Mouse (Mus musculus): Measurements from ENCODE around the gene Shpk. TPM values are rescaled to one million over a fixed set of nuclear protein-coding genes. Genes with fewer than 3 reads are reported as not detected.

Gene Shpk
- polyA plus RNA-seq, 1 experiment from 2014 or later, result 2.8 TPM

DNA sequence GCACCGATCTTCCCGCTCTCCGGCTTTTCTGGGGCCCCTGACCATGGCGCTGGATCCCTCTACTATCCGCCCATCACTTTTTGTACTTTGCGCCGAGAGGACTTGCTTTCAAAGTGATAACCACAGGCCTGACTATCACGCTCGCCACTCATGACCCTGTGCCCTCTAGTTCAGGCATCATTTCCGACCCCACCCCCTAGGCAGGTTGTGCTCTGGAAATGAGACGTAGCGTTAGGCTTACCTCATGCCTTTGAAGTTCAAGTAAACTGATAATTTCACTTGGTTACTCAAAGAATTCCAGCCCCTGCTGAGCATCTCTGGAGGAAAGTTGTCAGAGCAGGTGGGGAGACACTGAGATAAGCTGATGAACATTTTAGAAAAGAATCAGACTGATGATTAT is 619 bp downstream of the Shpk start:
- Histone ChIP-seq H3K4me3 (replicated peaks) (peak overlapping the region; percentile 76), H3K27me3 (no peaks in the 10 kb centered on the region), H3K36me3 (replicated peaks) (0 out of 2 replicates have a peak, but pooled peaks cover 6% of the 10 kb centered on the region), H3K9ac (peak overlapping the region; percentile 85), H3K4me1 (replicated peaks) (peaks cover 30% of the 10 kb centered on the region), H3K9me3 (replicated peaks) (no peaks in the 10 kb centered on the region), H3K4me2 (peak overlapping the region; percentile 97), H3K27ac (replicated peaks) (peak overlapping the region; percentile 79)
- WGBS (ENCODE audit: insufficient replicate concordance), result 2% methylated on average over 12 of the region's 12 CpGs
- ATAC-seq (ENCODE audit: insufficient read depth), result peak; percentile 10

DNA sequence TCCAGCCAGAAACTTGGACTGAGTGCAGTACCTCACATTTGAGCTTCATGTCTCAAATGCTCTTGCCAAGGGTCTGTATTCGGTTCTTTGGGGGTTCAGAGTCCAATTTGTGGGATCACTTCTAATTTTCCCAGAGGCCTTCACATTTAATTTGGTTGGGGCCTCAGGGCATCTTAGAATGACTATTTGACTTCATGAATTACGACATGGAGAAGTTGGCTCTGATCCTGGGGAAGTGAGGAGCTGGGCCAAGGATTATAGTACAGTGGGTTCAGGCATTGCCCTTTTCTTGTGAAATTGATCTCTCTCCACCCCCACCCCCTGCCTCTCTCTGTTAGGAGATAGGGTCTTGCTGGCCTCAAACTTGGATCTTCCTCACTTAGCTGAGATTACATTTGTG is 1.8 kb downstream of the Shpk start:
- WGBS (ENCODE audit: insufficient replicate concordance), result 72% methylated on average over 2 of the region's 2 CpGs
- Histone ChIP-seq H3K27ac (replicated peaks) (no peak overlapping the region), H3K4me3 (replicated peaks) (no peak overlapping the region), H3K4me2 (no peak overlapping the region), H3K27me3 (no peaks in the 10 kb centered on the region), H3K36me3 (replicated peaks) (0 out of 2 replicates have a peak, but pooled peaks cover 1% of the 10 kb centered on the region), H3K9me3 (replicated peaks) (no peaks in the 10 kb centered on the region), H3K9ac (no peak overlapping the region), H3K4me1 (replicated peaks) (peaks cover 30% of the 10 kb centered on the region)
- no peak for ATAC-seq (ENCODE audit: insufficient read depth)

DNA sequence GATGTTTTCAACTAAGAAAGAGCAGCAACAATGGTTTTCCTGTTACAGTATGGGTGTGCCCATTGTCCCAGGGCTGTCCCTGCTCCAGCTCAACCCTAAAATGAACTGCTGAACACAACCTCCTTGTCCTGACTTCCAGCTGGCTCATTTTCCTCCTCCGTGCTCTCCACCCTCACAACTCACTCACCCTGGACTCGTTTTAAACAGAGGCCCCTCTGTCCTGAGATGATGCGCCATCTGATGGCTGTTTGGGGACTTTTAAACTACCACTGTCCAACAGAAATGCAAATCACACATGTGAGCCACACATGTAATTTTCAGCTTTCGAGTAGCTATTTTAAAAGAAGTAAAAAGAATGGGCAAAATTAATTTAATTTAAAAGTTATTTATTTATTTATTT is 2.3 kb downstream of the Shpk start:
- no peaks in the 10 kb centered on the region for H3K9me3 ChIP-seq (replicated peaks)
- H3K27ac ChIP-seq (replicated peaks), result no peak overlapping the region
- no peak overlapping the region for H3K4me3 ChIP-seq (replicated peaks)
- no peak for ATAC-seq (ENCODE audit: insufficient read depth)
- H3K36me3 ChIP-seq (replicated peaks), result no peaks in the 10 kb centered on the region
- no peak overlapping the region for H3K4me2 ChIP-seq
- no peaks in the 10 kb centered on the region for H3K27me3 ChIP-seq
- 36% methylated on average over 4 of the region's 4 CpGs for WGBS (ENCODE audit: insufficient replicate concordance)
- peaks cover 30% of the 10 kb centered on the region for H3K4me1 ChIP-seq (replicated peaks)
- no peak overlapping the region for H3K9ac ChIP-seq

DNA sequence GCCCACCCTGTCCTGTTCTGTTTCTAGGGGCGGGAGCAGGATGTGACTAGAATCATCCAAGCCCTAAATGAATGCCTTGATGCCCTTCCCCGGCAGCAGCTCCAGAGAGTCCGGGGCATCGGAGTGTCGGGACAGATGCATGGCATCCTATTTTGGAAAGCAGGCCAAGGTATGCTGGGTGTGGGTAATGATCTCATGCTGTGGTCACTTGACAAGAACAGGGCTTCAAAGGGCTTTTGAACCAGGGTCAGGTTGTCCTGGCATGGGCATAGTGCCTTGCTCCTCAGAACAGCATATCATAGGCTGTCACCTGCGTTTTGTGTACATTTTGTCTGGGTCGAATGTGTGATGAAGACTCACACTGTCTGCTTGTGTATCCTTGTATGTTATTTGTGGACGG is 4.6 kb downstream of the Shpk start:
- Histone ChIP-seq H3K27ac (replicated peaks) (no peak overlapping the region), H3K4me3 (replicated peaks) (no peak overlapping the region), H3K4me1 (replicated peaks) (peaks cover 18% of the 10 kb centered on the region), H3K9me3 (replicated peaks) (no peaks in the 10 kb centered on the region), H3K9ac (no peak overlapping the region), H3K27me3 (no peaks in the 10 kb centered on the region), H3K36me3 (replicated peaks) (no peaks in the 10 kb centered on the region), H3K4me2 (no peak overlapping the region)
- WGBS (ENCODE audit: insufficient replicate concordance), result 74% methylated on average over 8 of the region's 8 CpGs
- no peak for ATAC-seq (ENCODE audit: insufficient read depth)

GRCm38 (mm10) chr11:73205194-73205593 is 5.9 kb downstream of the Shpk start:
- 64% methylated on average over 7 of the region's 7 CpGs for WGBS (ENCODE audit: insufficient replicate concordance)
- ATAC-seq (ENCODE audit: insufficient read depth), result no peak
- Histone ChIP-seq H3K4me2 (no peak overlapping the region), H3K4me3 (replicated peaks) (no peak overlapping the region), H3K27me3 (no peaks in the 10 kb centered on the region), H3K9me3 (replicated peaks) (no peaks in the 10 kb centered on the region), H3K9ac (no peak overlapping the region), H3K27ac (replicated peaks) (no peak overlapping the region), H3K36me3 (replicated peaks) (no peaks in the 10 kb centered on the region), H3K4me1 (replicated peaks) (peaks cover 10% of the 10 kb centered on the region)

DNA sequence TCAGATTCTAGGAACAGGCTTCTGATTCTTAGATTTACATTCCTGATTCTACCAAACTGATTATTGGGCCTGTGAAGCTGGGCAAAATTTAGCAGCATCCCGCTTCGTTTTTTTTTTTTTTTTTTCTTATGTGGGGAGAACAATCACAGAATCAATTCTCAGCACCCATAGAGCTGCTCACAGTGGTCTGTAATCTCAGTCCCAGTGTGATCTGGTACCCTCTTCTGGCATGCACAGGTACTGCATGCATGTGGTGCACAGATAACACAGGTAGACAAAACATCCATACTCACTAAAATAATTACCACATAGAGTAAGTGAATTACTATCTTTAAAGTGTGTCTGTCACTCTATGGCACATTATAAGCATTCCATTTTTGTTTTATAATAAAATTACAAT is 8.4 kb downstream of the Shpk start:
- ATAC-seq (ENCODE audit: insufficient read depth), result no peak
- H3K4me3 ChIP-seq (replicated peaks), result no peak overlapping the region

GRCm38 (mm10) chr11:73213956-73214355 is 14.7 kb downstream of the Shpk start:
- no peaks in the 10 kb centered on the region; the same call in 1 of the 2 replicates for H3K4me1 ChIP-seq (replicated peaks)
- H3K9ac ChIP-seq, result no peak overlapping the region
- no peak overlapping the region for H3K27ac ChIP-seq (replicated peaks)
- peaks cover 3% of the 10 kb centered on the region; the same call in 1 of the 2 replicates for H3K36me3 ChIP-seq (replicated peaks)
- no peak overlapping the region for H3K4me2 ChIP-seq
- no peak overlapping the region for H3K4me3 ChIP-seq (replicated peaks)
- 57% methylated on average over 3 of the region's 3 CpGs for WGBS (ENCODE audit: insufficient replicate concordance)
- no peaks in the 10 kb centered on the region for H3K27me3 ChIP-seq
- ATAC-seq (ENCODE audit: insufficient read depth), result no peak
- no peaks in the 10 kb centered on the region for H3K9me3 ChIP-seq (replicated peaks)

More for the DNA sequence above, 8.4 kb downstream of the Shpk start:
- 68% methylated on average over 2 of the region's 2 CpGs for WGBS (ENCODE audit: insufficient replicate concordance)
- no peak overlapping the region for H3K9ac ChIP-seq
- no peak overlapping the region for H3K27ac ChIP-seq (replicated peaks)
- no peak overlapping the region for H3K4me2 ChIP-seq
- no peaks in the 10 kb centered on the region for H3K36me3 ChIP-seq (replicated peaks)
- H3K9me3 ChIP-seq (replicated peaks), result no peaks in the 10 kb centered on the region
- H3K27me3 ChIP-seq, result no peaks in the 10 kb centered on the region
- no peaks in the 10 kb centered on the region; the same call in 1 of the 2 replicates for H3K4me1 ChIP-seq (replicated peaks)

DNA sequence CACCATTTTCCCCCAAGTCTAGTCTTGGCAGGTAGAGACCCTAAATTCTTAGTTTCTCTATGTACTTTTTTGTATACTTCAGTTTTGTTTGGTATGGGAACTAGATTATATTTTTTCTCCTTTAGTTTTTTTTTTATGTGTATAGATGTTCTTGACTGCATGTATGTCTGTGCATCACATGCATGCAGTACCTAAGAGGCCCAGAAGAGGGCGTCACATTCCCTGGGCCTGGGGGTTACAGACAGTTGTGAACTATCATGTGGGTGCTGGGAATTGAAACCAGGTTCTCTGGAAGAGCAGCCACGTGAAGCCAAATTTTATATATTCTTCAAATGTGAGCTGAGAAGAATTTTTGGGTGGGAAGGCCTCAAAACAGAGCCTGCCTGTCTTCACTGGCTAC is 20.4 kb downstream of the Shpk start:
- H3K27ac ChIP-seq (replicated peaks), result no peak overlapping the region
- H3K36me3 ChIP-seq (replicated peaks), result peaks cover 3% of the 10 kb centered on the region; the same call in 1 of the 2 replicates
- whole genome bisulfite sequencing (ENCODE audit: insufficient replicate concordance), result 34% methylated on average over 2 of the region's 2 CpGs
- H3K4me3 ChIP-seq (replicated peaks), result no peak overlapping the region
- H3K9me3 ChIP-seq (replicated peaks), result no peaks in the 10 kb centered on the region
- H3K4me2 ChIP-seq, result no peak overlapping the region
- H3K27me3 ChIP-seq, result no peaks in the 10 kb centered on the region
- H3K9ac ChIP-seq, result no peak overlapping the region
- ATAC-seq (ENCODE audit: insufficient read depth), result no peak
- no peaks in the 10 kb centered on the region for H3K4me1 ChIP-seq (replicated peaks)

- no peak overlapping the region for H3K4me2 ChIP-seq
- H3K9me3 ChIP-seq (replicated peaks), result no peaks in the 10 kb centered on the region
- H3K27me3 ChIP-seq, result no peaks in the 10 kb centered on the region
- ATAC-seq (ENCODE audit: insufficient read depth), result no peak
- H3K4me3 ChIP-seq (replicated peaks), result no peak overlapping the region
- peaks cover 3% of the 10 kb centered on the region; the same call in 1 of the 2 replicates for H3K36me3 ChIP-seq (replicated peaks)
- H3K4me1 ChIP-seq (replicated peaks), result no peaks in the 10 kb centered on the region
- 69% methylated on average over 1 of the region's 1 CpGs for WGBS (ENCODE audit: insufficient replicate concordance)
- H3K9ac ChIP-seq, result no peak overlapping the region
- no peak overlapping the region for H3K27ac ChIP-seq (replicated peaks)
These were observed 21.4 kb downstream of the Shpk start for GRCm38 (mm10) chr11:73220651-73221050.

DNA sequence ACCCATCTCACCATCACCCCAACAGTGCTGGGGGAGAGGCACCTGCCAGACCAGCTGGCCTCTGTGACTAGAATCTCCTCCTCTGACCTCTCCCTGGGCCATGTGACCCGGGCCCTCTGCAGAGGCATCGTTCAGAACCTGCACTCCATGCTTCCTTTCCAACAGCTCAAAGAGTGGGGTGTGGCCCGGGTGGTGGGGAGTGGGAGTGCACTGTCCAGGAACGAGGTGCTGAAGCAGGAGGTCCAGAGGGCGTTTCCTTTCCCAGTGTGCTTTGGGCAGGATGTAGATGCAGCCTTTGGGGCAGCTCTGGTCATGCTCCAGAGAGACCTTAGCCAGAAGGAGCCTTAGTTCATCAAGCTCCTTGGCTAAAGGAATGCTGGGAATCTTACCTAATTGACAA is 23.6 kb downstream of the Shpk start:
- no peak overlapping the region for H3K4me2 ChIP-seq
- H3K9ac ChIP-seq, result no peak overlapping the region
- no peak overlapping the region for H3K4me3 ChIP-seq (replicated peaks)
- ATAC-seq (ENCODE audit: insufficient read depth), result no peak
- H3K27ac ChIP-seq (replicated peaks), result no peak overlapping the region
- peaks cover 3% of the 10 kb centered on the region; the same call in 1 of the 2 replicates for H3K36me3 ChIP-seq (replicated peaks)
- H3K4me1 ChIP-seq (replicated peaks), result no peaks in the 10 kb centered on the region
- WGBS (ENCODE audit: insufficient replicate concordance), result 25% methylated on average over 5 of the region's 5 CpGs
- H3K27me3 ChIP-seq, result no peaks in the 10 kb centered on the region
- no peaks in the 10 kb centered on the region for H3K9me3 ChIP-seq (replicated peaks)

GRCm38 (mm10) chr11:73223966-73224365 is 24.7 kb downstream of the Shpk start:
- H3K36me3 ChIP-seq (replicated peaks), result no peaks in the 10 kb centered on the region; the same call in 1 of the 2 replicates
- no peak overlapping the region for H3K27ac ChIP-seq (replicated peaks)
- H3K9me3 ChIP-seq (replicated peaks), result no peaks in the 10 kb centered on the region
- WGBS (ENCODE audit: insufficient replicate concordance), result 40% methylated on average over 2 of the region's 2 CpGs
- H3K4me2 ChIP-seq, result no peak overlapping the region
- no peak overlapping the region for H3K4me3 ChIP-seq (replicated peaks)
- H3K4me1 ChIP-seq (replicated peaks), result no peaks in the 10 kb centered on the region
- no peak for ATAC-seq (ENCODE audit: insufficient read depth)
- no peaks in the 10 kb centered on the region for H3K27me3 ChIP-seq
- H3K9ac ChIP-seq, result no peak overlapping the region

GRCm38 (mm10) chr11:73225856-73226255 is 26.6 kb downstream of the Shpk start:
- H3K4me1 ChIP-seq (replicated peaks), result no peaks in the 10 kb centered on the region
- no peak for ATAC-seq (ENCODE audit: insufficient read depth)
- no peaks in the 10 kb centered on the region for H3K36me3 ChIP-seq (replicated peaks)
- no peak overlapping the region for H3K4me2 ChIP-seq
- H3K9ac ChIP-seq, result no peak overlapping the region
- H3K27me3 ChIP-seq, result no peaks in the 10 kb centered on the region
- H3K9me3 ChIP-seq (replicated peaks), result no peaks in the 10 kb centered on the region
- no peak overlapping the region for H3K27ac ChIP-seq (replicated peaks)
- WGBS (ENCODE audit: insufficient replicate concordance), result 64% methylated on average over 6 of the region's 6 CpGs
- H3K4me3 ChIP-seq (replicated peaks), result no peak overlapping the region
